Comparison of ENCODE assay signal across 9 mouse cellular contexts in the genomic region with DNA sequence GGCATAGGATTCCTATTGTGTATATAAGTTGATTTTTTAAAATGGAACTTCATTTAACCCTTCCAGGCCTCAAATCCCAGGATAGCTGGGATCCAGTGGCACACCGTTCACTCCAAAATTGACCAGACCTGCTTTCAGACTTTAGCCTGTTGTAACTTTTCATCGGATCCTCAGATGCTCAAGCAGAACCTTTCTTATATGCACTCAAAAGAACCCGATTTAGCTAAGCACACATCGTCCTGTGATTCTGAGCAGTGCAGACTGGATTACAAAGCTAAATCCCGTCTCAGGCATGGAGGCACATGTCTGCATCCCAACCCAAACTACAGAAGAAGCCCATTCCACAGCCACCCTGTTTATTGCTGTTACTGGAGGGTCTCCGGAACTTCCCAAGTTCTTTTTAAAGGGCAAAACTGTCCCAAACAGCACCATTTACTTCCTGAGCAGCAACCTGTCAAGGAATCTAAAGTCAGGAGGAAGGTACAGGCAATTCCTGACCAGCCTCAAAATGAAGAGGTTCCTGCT. TPM values are rescaled to one million over a fixed set of nuclear protein-coding genes. Genes with fewer than 3 reads are reported as not detected.
DNase-seq lines count a peak whose midpoint lies in the region; ATAC-seq and TF ChIP-seq lines count a peak whose summit lies in the region.
"Had no signal": no experiment of that assay in that cellular context is flagged by ENCODE, and none has a peak within 500 bp of the region (broad histone marks: within the 10 kb centered on the region; RNA-seq: fewer than 3 reads in every experiment).

No protein-coding gene starts in this region.

- peak overlapping the region; percentile 67 for H3K4me3 ChIP-seq in lung, embryonic 14.5 days (ENCODE audit: low read depth, low read length)
- H3K4me3 ChIP-seq in embryonic facial prominence, embryonic 12.5 days, result peak overlapping the region; percentile 91
- H3K4me3 ChIP-seq in intestine, embryonic 14.5 days (ENCODE audit: low read depth, low read length), result peak overlapping the region; percentile 100
- H3K4me3 ChIP-seq in neural tube, embryonic 12.5 days, result peak overlapping the region; percentile 81

- TF ChIP-seq CTCF in lung, embryonic 14.5 days (IDR thresholded peaks at IDR 0.05; ENCODE audit: low read depth), result no peak

- no peak for ATAC-seq in lung, embryonic 14.5 days (ENCODE audit: insufficient read depth)
- no peak for ATAC-seq in embryonic facial prominence, embryonic 12.5 days (ENCODE audit: insufficient number of reproducible peaks, insufficient read depth, low FRiP score, low TSS enrichment)
- ATAC-seq in intestine, embryonic 14.5 days (replicated peaks; ENCODE audit: low FRiP score, low TSS enrichment, low read depth), result no peak
- no peak for ATAC-seq in neural tube, embryonic 12.5 days (ENCODE audit: low FRiP score, low read depth)

- H3K9ac ChIP-seq in lung, embryonic 14.5 days, result peak overlapping the region; percentile 97
- H3K9ac ChIP-seq in embryonic facial prominence, embryonic 12.5 days, result peak overlapping the region; percentile 99
- H3K9ac ChIP-seq in intestine, embryonic 14.5 days (ENCODE audit: low read length), result peak overlapping the region; percentile 99
- peak overlapping the region; percentile 97 for H3K9ac ChIP-seq in neural tube, embryonic 12.5 days

- DNase-seq in lung, embryonic 14.5 days, result peak; percentile 31
- DNase-seq in lung, postnatal 4 days, result no peak
- DNase-seq in intestine, embryonic 14.5 days (ENCODE audit: low spot score), result no peak
- DNase-seq in cerebellum, adult 18-20 months, result no peak
- DNase-seq in ovary, postnatal 36 days (ENCODE audit: low spot score), result no peak
- DNase-seq in adrenal gland, adult 18-20 months (ENCODE audit: low spot score in 2 of 2), result no peak
- DNase-seq: cerebellum, adult 11 months had no signal

- peaks cover 42% of the 10 kb centered on the region for H3K36me3 ChIP-seq in lung, embryonic 14.5 days (ENCODE audit: insufficient read depth)
- H3K36me3 ChIP-seq in embryonic facial prominence, embryonic 12.5 days, result peaks cover 29% of the 10 kb centered on the region
- H3K36me3 ChIP-seq in intestine, embryonic 14.5 days (ENCODE audit: control insufficient read depth, insufficient read depth, low read length), result peaks cover 34% of the 10 kb centered on the region
- peaks cover 29% of the 10 kb centered on the region for H3K36me3 ChIP-seq in neural tube, embryonic 12.5 days

- peak overlapping the region; percentile 92 for H3K4me2 ChIP-seq in lung, embryonic 14.5 days
- H3K4me2 ChIP-seq in embryonic facial prominence, embryonic 12.5 days (replicated peaks), result peak overlapping the region; percentile 87
- H3K4me2 ChIP-seq in intestine, embryonic 14.5 days (ENCODE audit: low read length), result peak overlapping the region; percentile 97
- peak overlapping the region; percentile 78 for H3K4me2 ChIP-seq in neural tube, embryonic 12.5 days (replicated peaks)

- peaks cover 16% of the 10 kb centered on the region for H3K4me1 ChIP-seq in lung, embryonic 14.5 days (ENCODE audit: insufficient read depth)
- peaks cover 31% of the 10 kb centered on the region for H3K4me1 ChIP-seq in embryonic facial prominence, embryonic 12.5 days
- H3K4me1 ChIP-seq in intestine, embryonic 14.5 days (replicated peaks; ENCODE audit: control insufficient read depth, insufficient read depth, low read length), result peaks cover 29% of the 10 kb centered on the region
- H3K4me1 ChIP-seq in neural tube, embryonic 12.5 days, result peaks cover 28% of the 10 kb centered on the region

- WGBS in lung, embryonic 14.5 days, result under 1% methylated on average over 6 of the region's 6 CpGs
- under 1% methylated on average over 6 of the region's 6 CpGs for WGBS in embryonic facial prominence, embryonic 12.5 days
- WGBS in intestine, embryonic 14.5 days, result under 1% methylated on average over 6 of the region's 6 CpGs
- 1% methylated on average over 6 of the region's 6 CpGs for WGBS in neural tube, embryonic 12.5 days

- peak overlapping the region; percentile 95 for H3K27ac ChIP-seq in lung, embryonic 14.5 days (ENCODE audit: low read depth)
- peak overlapping the region; percentile 94 for H3K27ac ChIP-seq in embryonic facial prominence, embryonic 12.5 days
- peak overlapping the region; percentile 91 for H3K27ac ChIP-seq in intestine, embryonic 14.5 days (ENCODE audit: low read depth)
- H3K27ac ChIP-seq in neural tube, embryonic 12.5 days, result peak overlapping the region; percentile 60

- no peaks in the 10 kb centered on the region for H3K9me3 ChIP-seq in lung, embryonic 14.5 days (ENCODE audit: low read depth, low read length)
- H3K9me3 ChIP-seq in embryonic facial prominence, embryonic 12.5 days, result no peaks in the 10 kb centered on the region
- H3K9me3 ChIP-seq in intestine, embryonic 14.5 days (ENCODE audit: control insufficient read depth, low read length), result no peaks in the 10 kb centered on the region
- H3K9me3 ChIP-seq in neural tube, embryonic 12.5 days, result no peaks in the 10 kb centered on the region

- no peaks in the 10 kb centered on the region for H3K27me3 ChIP-seq in lung, embryonic 14.5 days (ENCODE audit: insufficient read depth, low read length)
- no peaks in the 10 kb centered on the region for H3K27me3 ChIP-seq in embryonic facial prominence, embryonic 12.5 days
- H3K27me3 ChIP-seq in intestine, embryonic 14.5 days (replicated peaks; ENCODE audit: control insufficient read depth, insufficient read depth, low read length), result no peaks in the 10 kb centered on the region
- H3K27me3 ChIP-seq in neural tube, embryonic 12.5 days (replicated peaks), result no peaks in the 10 kb centered on the region

RNA-seq across cellular contexts. Expression of a gene that starts 0.8 kb away (rescaled TPM):
- polyA plus RNA-seq in lung, embryonic 14.5 days (2014; fragmentation: Nextera tagmentation; extraction: Ambion mirVana), result 1,527 and 1,587 TPM in 2 replicates
- polyA plus RNA-seq in embryonic facial prominence, embryonic 12.5 days (2016; fragmentation: Nextera tagmentation; extraction: Ambion mirVana), result 1,339 and 1,342 TPM in 2 replicates
- polyA plus RNA-seq in intestine, embryonic 14.5 days (2014; fragmentation: Nextera tagmentation; extraction: Ambion mirVana), result 1,687 and 1,710 TPM in 2 replicates
- 974 and 1,017 TPM in 2 replicates for polyA plus RNA-seq in neural tube, embryonic 12.5 days (2016; fragmentation: Nextera tagmentation; extraction: Ambion mirVana)
- 1,000 to 10,000 TPM; 1,445 to 1,619 TPM for total RNA-seq in adrenal gland, adult 18-20 months (2021)

RNA-seq across cellular contexts. Expression of a gene that starts 3.5 kb away (rescaled TPM):
- polyA plus RNA-seq in lung, embryonic 14.5 days (2014; fragmentation: Nextera tagmentation; extraction: Ambion mirVana), result 1,873 and 1,878 TPM in 2 replicates
- 1,448 and 1,491 TPM in 2 replicates for polyA plus RNA-seq in embryonic facial prominence, embryonic 12.5 days (2016; fragmentation: Nextera tagmentation; extraction: Ambion mirVana)
- polyA plus RNA-seq in intestine, embryonic 14.5 days (2014; fragmentation: Nextera tagmentation; extraction: Ambion mirVana), result 1,923 and 1,961 TPM in 2 replicates
- 1,089 and 1,117 TPM in 2 replicates for polyA plus RNA-seq in neural tube, embryonic 12.5 days (2016; fragmentation: Nextera tagmentation; extraction: Ambion mirVana)
- total RNA-seq in adrenal gland, adult 18-20 months (2021), result 1,000 to 10,000 TPM; 1,173 to 1,310 TPM

RNA-seq across cellular contexts. Expression of a gene that starts 8.3 kb away (rescaled TPM):
- 1.2 and 1.4 TPM in 2 replicates for polyA plus RNA-seq in lung, embryonic 14.5 days (2014; fragmentation: Nextera tagmentation; extraction: Ambion mirVana)
- 0.22 and 0.27 TPM in 2 replicates for polyA plus RNA-seq in embryonic facial prominence, embryonic 12.5 days (2016; fragmentation: Nextera tagmentation; extraction: Ambion mirVana)
- polyA plus RNA-seq in intestine, embryonic 14.5 days (2014; fragmentation: Nextera tagmentation; extraction: Ambion mirVana), result 0.72 and 0.81 TPM in 2 replicates
- not detected in 2 replicates for polyA plus RNA-seq in neural tube, embryonic 12.5 days (2016; fragmentation: Nextera tagmentation; extraction: Ambion mirVana)
- total RNA-seq in adrenal gland, adult 18-20 months (2021), result not detected

RNA-seq across cellular contexts. Expression of a gene that starts 8.5 kb away (rescaled TPM):
- 0.72 and 1.1 TPM in 2 replicates for polyA plus RNA-seq in lung, embryonic 14.5 days (2014; fragmentation: Nextera tagmentation; extraction: Ambion mirVana)
- polyA plus RNA-seq in embryonic facial prominence, embryonic 12.5 days (2016; fragmentation: Nextera tagmentation; extraction: Ambion mirVana), result 0.67 and 1.1 TPM in 2 replicates
- 1.3 and 2.1 TPM in 2 replicates for polyA plus RNA-seq in intestine, embryonic 14.5 days (2014; fragmentation: Nextera tagmentation; extraction: Ambion mirVana)
- 1.0 and 1.3 TPM in 2 replicates for polyA plus RNA-seq in neural tube, embryonic 12.5 days (2016; fragmentation: Nextera tagmentation; extraction: Ambion mirVana)
- 10 to 100 TPM; 20.6 to 26.8 TPM for total RNA-seq in adrenal gland, adult 18-20 months (2021)

RNA-seq across cellular contexts. Expression of a gene that starts 24.1 kb away (rescaled TPM):
- 56.4 and 57.0 TPM in 2 replicates for polyA plus RNA-seq in lung, embryonic 14.5 days (2014; fragmentation: Nextera tagmentation; extraction: Ambion mirVana)
- polyA plus RNA-seq in embryonic facial prominence, embryonic 12.5 days (2016; fragmentation: Nextera tagmentation; extraction: Ambion mirVana), result 25.8 and 26.0 TPM in 2 replicates
- 64.1 and 65.1 TPM in 2 replicates for polyA plus RNA-seq in intestine, embryonic 14.5 days (2014; fragmentation: Nextera tagmentation; extraction: Ambion mirVana)
- polyA plus RNA-seq in neural tube, embryonic 12.5 days (2016; fragmentation: Nextera tagmentation; extraction: Ambion mirVana), result 14.1 and 15.7 TPM in 2 replicates
- 100 to 1,000 TPM; 111 to 137 TPM for total RNA-seq in adrenal gland, adult 18-20 months (2021)
